Mouse (Mus musculus): ENCODE results near the gene Acot1. TPM values are rescaled to one million over a fixed set of nuclear protein-coding genes. Genes with fewer than 3 reads are reported as not detected.

The Acot1 gene
- polyA plus RNA-seq, 1 experiment from 2014 or later: 144 TPM

- Histone ChIP-seq H3K36me3 (ENCODE audit: control insufficient read depth, insufficient read depth, low read length) (no peaks in the 10 kb centered on the region), H3K4me1 (replicated peaks; ENCODE audit: control insufficient read depth, insufficient read depth) (no peaks in the 10 kb centered on the region), H3K4me2 (replicated peaks; ENCODE audit: low read depth) (no peak overlapping the region), H3K4me3 (ENCODE audit: low read depth, low read length) (no peak overlapping the region), H3K27me3 (ENCODE audit: control insufficient read depth, insufficient read depth, low read length) (no peaks in the 10 kb centered on the region), H3K9me3 (ENCODE audit: control insufficient read depth, low read length) (no peaks in the 10 kb centered on the region), H3K9ac (ENCODE audit: low read length) (no peak overlapping the region), H3K27ac (replicated peaks) (no peak overlapping the region)
- peak; percentile 60 for TF ChIP-seq CTCF (IDR thresholded peaks at IDR 0.05; ENCODE audit: low read depth)
- no peak for TF ChIP-seq EP300 (optimal IDR thresholded peaks at IDR 0.05)
- ATAC-seq (ENCODE audit: low FRiP score, low TSS enrichment) (no peak), DNase-seq (ENCODE audit: low spot score) (peak; percentile 24)
- WGBS: 70% methylated on average over 5 of the region's 5 CpGs
Measured at GRCm38 (mm10) chr12:84063228-84063627, 53.9 kb downstream of the Acot1 start.

- ATAC-seq (ENCODE audit: low FRiP score, low TSS enrichment): no peak
- no peak overlapping the region for H3K4me2 ChIP-seq (replicated peaks; ENCODE audit: low read depth)
- DNase-seq (ENCODE audit: low spot score): no peak
- no peaks in the 10 kb centered on the region for H3K9me3 ChIP-seq (ENCODE audit: control insufficient read depth, low read length)
- H3K4me1 ChIP-seq (replicated peaks; ENCODE audit: control insufficient read depth, insufficient read depth): no peaks in the 10 kb centered on the region
- no peak overlapping the region for H3K9ac ChIP-seq (ENCODE audit: low read length)
- H3K4me3 ChIP-seq (ENCODE audit: low read depth, low read length): no peak overlapping the region
- TF ChIP-seq EP300 (optimal IDR thresholded peaks at IDR 0.05): no peak
- TF ChIP-seq CTCF (IDR thresholded peaks at IDR 0.05; ENCODE audit: low read depth): no peak
- H3K27ac ChIP-seq (replicated peaks): no peak overlapping the region
- H3K36me3 ChIP-seq (ENCODE audit: control insufficient read depth, insufficient read depth, low read length): no peaks in the 10 kb centered on the region
- 63% methylated on average over 2 of the region's 2 CpGs for WGBS
- no peaks in the 10 kb centered on the region for H3K27me3 ChIP-seq (ENCODE audit: control insufficient read depth, insufficient read depth, low read length)
Measured at GRCm38 (mm10) chr12:84063833-84064232, 54.5 kb downstream of the Acot1 start.

- H3K4me2 ChIP-seq (replicated peaks; ENCODE audit: low read depth): no peak overlapping the region
- peak; percentile 13 for DNase-seq (ENCODE audit: low spot score)
- no peak for ATAC-seq (ENCODE audit: low FRiP score, low TSS enrichment)
- 76% methylated on average over 8 of the region's 8 CpGs for WGBS
- H3K4me1 ChIP-seq (replicated peaks; ENCODE audit: control insufficient read depth, insufficient read depth): no peaks in the 10 kb centered on the region
- H3K27me3 ChIP-seq (ENCODE audit: control insufficient read depth, insufficient read depth, low read length): no peaks in the 10 kb centered on the region
- no peaks in the 10 kb centered on the region for H3K9me3 ChIP-seq (ENCODE audit: control insufficient read depth, low read length)
- H3K4me3 ChIP-seq (ENCODE audit: low read depth, low read length): no peak overlapping the region
- H3K9ac ChIP-seq (ENCODE audit: low read length): no peak overlapping the region
- no peak for TF ChIP-seq CTCF (IDR thresholded peaks at IDR 0.05; ENCODE audit: low read depth)
- no peak overlapping the region for H3K27ac ChIP-seq (replicated peaks)
- no peaks in the 10 kb centered on the region for H3K36me3 ChIP-seq (ENCODE audit: control insufficient read depth, insufficient read depth, low read length)
Measured at GRCm38 (mm10) chr12:84064621-84065020, 55.3 kb downstream of the Acot1 start.

GRCm38 (mm10) chr12:84067752-84068151 is 58.5 kb downstream of the Acot1 start:
- no peaks in the 10 kb centered on the region for H3K4me1 ChIP-seq (replicated peaks; ENCODE audit: control insufficient read depth, insufficient read depth)
- TF ChIP-seq EP300 (optimal IDR thresholded peaks at IDR 0.05): no peak
- no peak for TF ChIP-seq CTCF (IDR thresholded peaks at IDR 0.05; ENCODE audit: low read depth)
- no peak overlapping the region for H3K27ac ChIP-seq (replicated peaks)
- no peak overlapping the region for H3K9ac ChIP-seq (ENCODE audit: low read length)
- H3K27me3 ChIP-seq (ENCODE audit: control insufficient read depth, insufficient read depth, low read length): no peaks in the 10 kb centered on the region
- ATAC-seq (ENCODE audit: low FRiP score, low TSS enrichment) (no peak), DNase-seq (ENCODE audit: low spot score) (no peak)
- no peaks in the 10 kb centered on the region for H3K36me3 ChIP-seq (ENCODE audit: control insufficient read depth, insufficient read depth, low read length)
- WGBS: 69% methylated on average over 4 of the region's 4 CpGs
- no peak overlapping the region for H3K4me2 ChIP-seq (replicated peaks; ENCODE audit: low read depth)
- H3K9me3 ChIP-seq (ENCODE audit: control insufficient read depth, low read length): no peaks in the 10 kb centered on the region
- no peak overlapping the region for H3K4me3 ChIP-seq (ENCODE audit: low read depth, low read length)

Other genes starting within 250 kb of the Acot1 start
- 2.1 and 2.5 TPM in 2 replicates for gene Papln, start 245.9 kb upstream of the Acot1 start, polyA plus RNA-seq (2015; fragmentation: Nextera tagmentation; extraction: Ambion mirVana)
- 19.9 and 22.6 TPM in 2 replicates for gene Numb, start 87.6 kb upstream of the Acot1 start, polyA plus RNA-seq (2015; fragmentation: Nextera tagmentation; extraction: Ambion mirVana)
- 6.9 and 9.9 TPM in 2 replicates for gene Riox1, start 58.9 kb upstream of the Acot1 start, polyA plus RNA-seq (2015; fragmentation: Nextera tagmentation; extraction: Ambion mirVana)
- gene Heatr4, start 24.6 kb upstream of the Acot1 start, polyA plus RNA-seq (2015; fragmentation: Nextera tagmentation; extraction: Ambion mirVana): 0.06 TPM in 1 of 2 replicates, not detected in the other
- 45.6 and 47.2 TPM in 2 replicates for gene Acot2, start 21.6 kb upstream of the Acot1 start, polyA plus RNA-seq (2015; fragmentation: Nextera tagmentation; extraction: Ambion mirVana)
- gene Acot4, start 28.9 kb downstream of the Acot1 start, polyA plus RNA-seq (2015; fragmentation: Nextera tagmentation; extraction: Ambion mirVana): 1.2 and 1.3 TPM in 2 replicates
- not detected in 2 replicates for gene Gm49366, start 29.4 kb downstream of the Acot1 start, polyA plus RNA-seq (2015; fragmentation: Nextera tagmentation; extraction: Ambion mirVana)
- gene Acot3, start 42.7 kb downstream of the Acot1 start, polyA plus RNA-seq (2015; fragmentation: Nextera tagmentation; extraction: Ambion mirVana): 0.30 and 0.53 TPM in 2 replicates
- gene Acot5, start 59.8 kb downstream of the Acot1 start, polyA plus RNA-seq (2015; fragmentation: Nextera tagmentation; extraction: Ambion mirVana): 0.16 TPM in 2 replicates
- 1.3 TPM in 2 replicates for gene Acot6, start 91.2 kb downstream of the Acot1 start, polyA plus RNA-seq (2015; fragmentation: Nextera tagmentation; extraction: Ambion mirVana)
- 1.2 and 1.7 TPM in 2 replicates for gene Dnal1, start 104.9 kb downstream of the Acot1 start, polyA plus RNA-seq (2015; fragmentation: Nextera tagmentation; extraction: Ambion mirVana)
- 0.48 and 0.49 TPM in 2 replicates for gene Pnma1, start 139.0 kb downstream of the Acot1 start, polyA plus RNA-seq (2015; fragmentation: Nextera tagmentation; extraction: Ambion mirVana)
- gene Elmsan1, start 209.4 kb downstream of the Acot1 start, polyA plus RNA-seq (2015; fragmentation: Nextera tagmentation; extraction: Ambion mirVana): 4.0 and 4.1 TPM in 2 replicates

Measured in stomach, postnatal 0 days (tissue).